Mouse (Mus musculus) B cell, adult 2 months (primary cell): ENCODE data around the gene G430095P16Rik.

Experiments
- DNase-seq, 2 experiments: peaks; one replicate each; pipeline ENCODE4 v3.0.0; 2022

The G430095P16Rik gene

GRCm38 (mm10) chr8:84703466-84704249 is 19.1 kb upstream of the G430095P16Rik start:
- peak; percentile 56 to 57 for DNase-seq

GRCm38 (mm10) chr8:84704356-84704755 is 18.5 kb upstream of the G430095P16Rik start:
- peak; percentile 86 to 88 for DNase-seq

- DNase-seq: peak; percentile 64 to 67
Measured at GRCm38 (mm10) chr8:84704867-84705831, 17.7 kb upstream of the G430095P16Rik start.

- no peak for DNase-seq
Measured at GRCm38 (mm10) chr8:84705960-84706359, 16.8 kb upstream of the G430095P16Rik start.

- peak; percentile 37 for DNase-seq
Measured at GRCm38 (mm10) chr8:84706610-84707266, 16.1 kb upstream of the G430095P16Rik start.

- DNase-seq: peak; percentile 73 to 77
Measured at GRCm38 (mm10) chr8:84707267-84707883, 15.4 kb upstream of the G430095P16Rik start.

GRCm38 (mm10) chr8:84708071-84708541 is 14.7 kb upstream of the G430095P16Rik start:
- DNase-seq: peak; percentile 25 to 33

GRCm38 (mm10) chr8:84708774-84709475 is 13.9 kb upstream of the G430095P16Rik start:
- DNase-seq: peak; percentile 92 to 93

- no peak for DNase-seq
Measured at GRCm38 (mm10) chr8:84709931-84710330, 12.9 kb upstream of the G430095P16Rik start.

GRCm38 (mm10) chr8:84711312-84711711 is 11.5 kb upstream of the G430095P16Rik start:
- no peak for DNase-seq

- no peak for DNase-seq
Measured at GRCm38 (mm10) chr8:84711933-84712758, 10.7 kb upstream of the G430095P16Rik start.

- DNase-seq: no peak
Measured at GRCm38 (mm10) chr8:84712759-84713120, 10.1 kb upstream of the G430095P16Rik start.

GRCm38 (mm10) chr8:84713381-84713780 is 9.4 kb upstream of the G430095P16Rik start:
- DNase-seq: no peak

- no peak for DNase-seq
Measured at GRCm38 (mm10) chr8:84714161-84714560, 8.6 kb upstream of the G430095P16Rik start.

- no peak for DNase-seq
Measured at GRCm38 (mm10) chr8:84715893-84716468, 6.8 kb upstream of the G430095P16Rik start.

- no peak for DNase-seq
Measured at GRCm38 (mm10) chr8:84716790-84717189, 6.0 kb upstream of the G430095P16Rik start.

- DNase-seq: no peak
Measured at GRCm38 (mm10) chr8:84718476-84718875, 4.3 kb upstream of the G430095P16Rik start.

GRCm38 (mm10) chr8:84718959-84719690 is 3.7 kb upstream of the G430095P16Rik start:
- DNase-seq: no peak

- no peak for DNase-seq
Measured at GRCm38 (mm10) chr8:84722530-84722849, 317 bp upstream of the G430095P16Rik start.

- DNase-seq: no peak
Measured at GRCm38 (mm10) chr8:84723571-84723900, 729 bp downstream of the G430095P16Rik start.
